Mouse (Mus musculus): ENCODE data around the gene Crb1.

DNA sequence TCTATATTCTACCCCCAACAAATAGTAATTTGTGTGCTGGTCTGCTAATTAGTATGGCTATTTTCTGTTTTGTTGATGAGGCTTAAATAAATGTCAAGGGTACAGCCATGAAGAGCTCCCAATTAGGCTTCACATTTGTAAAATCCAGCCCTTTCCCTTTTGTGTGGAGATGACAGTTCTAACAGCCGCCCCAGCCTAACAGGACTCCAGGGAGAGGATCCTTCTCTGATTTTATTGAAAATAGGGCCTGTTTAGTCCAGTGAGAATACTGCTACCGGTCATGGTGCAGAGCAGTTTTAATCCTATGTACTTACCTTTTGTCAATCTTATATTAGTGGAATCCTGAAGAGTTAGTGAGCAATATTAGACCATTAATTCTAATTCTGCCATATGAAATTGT is 223.9 kb downstream of the Crb1 start:
- TF ChIP-seq CTCF (IDR thresholded peaks at IDR 0.05; ENCODE audit: low read depth, low read length) (no peak), GATA1 (IDR thresholded peaks at IDR 0.05; ENCODE audit: borderline replicate concordance, low read length) (no peak)

Measured in G1E (cell line).